Mouse (Mus musculus) frontal cortex, adult (tissue): ENCODE data around the gene Scaf4.
"Not testable (repeated sequence)": the region's sequence is repeated elsewhere in the genome, so short reads cannot be mapped to it uniquely, and the experiment has no call there.

Source experiments
- ATAC-seq: cut with Nextera tagmentation; 2 replicates; pipeline ENCODE4 v1.9.2; 2017; ENCODE audit warnings: mild to moderate bottlenecking, moderate library complexity, mixed read lengths; ENCODE audit not compliant: low TSS enrichment

The Scaf4 gene

DNA sequence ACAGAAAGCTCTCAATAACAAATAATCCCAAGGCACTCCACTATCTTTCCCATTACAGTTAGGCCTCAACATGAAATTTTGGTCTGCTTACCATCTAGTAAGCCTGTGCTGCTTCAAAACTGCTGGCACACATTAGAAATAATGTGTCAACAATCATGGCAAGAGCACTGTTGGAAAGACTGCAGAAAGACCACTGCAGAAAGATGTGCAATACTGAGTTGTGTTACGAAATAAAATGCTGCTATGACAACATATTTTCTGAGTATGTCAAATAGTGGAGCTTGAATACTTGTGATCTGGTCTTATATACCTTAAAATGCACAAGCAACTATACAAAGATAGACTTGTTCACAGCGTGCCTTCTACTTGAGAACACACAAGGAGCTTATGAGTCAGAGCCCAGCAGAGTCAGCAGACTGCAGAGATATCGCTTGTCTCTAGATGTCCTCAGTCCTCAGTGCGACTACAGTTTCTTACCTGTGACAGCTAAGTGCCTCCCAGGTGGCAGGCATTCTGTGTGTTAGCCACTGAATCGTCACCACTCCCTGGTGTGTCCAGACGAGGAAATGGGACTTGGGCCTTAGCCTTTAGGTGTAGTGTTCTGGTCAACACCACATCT is 45.1 kb downstream of the Scaf4 start:
- peak; percentile 82 for ATAC-seq

DNA sequence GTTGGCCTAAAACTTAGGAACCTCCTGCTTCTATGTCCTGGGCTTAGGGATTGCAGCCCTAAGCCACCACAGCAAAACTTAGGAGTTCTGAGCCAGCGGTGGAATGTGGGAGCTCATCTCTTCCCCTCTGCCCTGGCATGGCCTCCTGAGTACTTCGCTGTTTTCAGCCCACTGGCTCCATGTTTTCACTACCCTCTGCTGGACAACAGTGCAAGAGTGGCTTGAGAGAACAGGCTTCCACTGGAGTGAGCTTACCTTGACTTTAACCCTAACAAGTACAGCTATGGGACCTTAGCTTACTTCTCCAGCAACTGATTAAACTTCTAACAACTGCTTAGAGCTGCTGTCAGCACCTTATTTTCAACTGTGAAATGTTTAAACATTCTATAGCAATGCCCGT is 49.1 kb downstream of the Scaf4 start:
- ATAC-seq: no peak

DNA sequence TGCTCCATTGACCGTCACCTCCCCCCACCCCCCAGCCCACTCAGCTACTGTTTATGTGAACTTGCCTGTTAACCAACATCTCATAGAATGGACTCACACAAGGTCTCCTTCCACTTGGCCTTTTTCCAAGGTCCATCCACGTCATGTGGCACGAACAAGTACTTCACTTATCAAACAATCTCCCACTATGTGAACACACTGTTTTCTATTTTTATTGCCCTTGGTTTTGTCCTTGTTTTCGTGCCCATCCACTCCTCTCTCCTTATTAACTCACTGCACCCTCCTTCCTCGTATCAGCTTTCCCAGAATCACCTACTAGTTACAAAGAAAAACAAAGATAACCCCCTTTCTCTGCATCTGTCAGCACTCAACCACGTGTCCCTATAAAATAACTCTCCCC is 49.7 kb downstream of the Scaf4 start:
- no peak for ATAC-seq

DNA sequence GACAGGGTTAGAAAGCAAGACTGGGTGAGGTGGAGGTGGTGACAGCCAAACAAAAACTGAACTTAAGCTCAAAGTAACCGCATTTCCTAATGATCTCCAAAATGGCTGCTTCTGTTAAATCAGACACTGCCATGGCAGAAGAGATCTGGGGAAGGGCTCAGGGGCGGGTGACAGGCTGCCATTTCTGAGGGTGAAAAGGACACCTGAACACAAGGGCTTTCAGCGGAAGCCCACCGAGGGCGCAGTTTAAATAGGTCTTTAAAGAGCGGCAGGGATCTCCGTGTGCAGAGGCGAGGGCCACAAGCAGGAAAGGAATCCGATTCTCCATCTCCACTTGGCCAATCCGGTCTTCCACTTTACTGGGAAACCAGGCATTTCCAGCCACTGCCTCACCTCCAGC is 50.6 kb downstream of the Scaf4 start:
- no peak for ATAC-seq

DNA sequence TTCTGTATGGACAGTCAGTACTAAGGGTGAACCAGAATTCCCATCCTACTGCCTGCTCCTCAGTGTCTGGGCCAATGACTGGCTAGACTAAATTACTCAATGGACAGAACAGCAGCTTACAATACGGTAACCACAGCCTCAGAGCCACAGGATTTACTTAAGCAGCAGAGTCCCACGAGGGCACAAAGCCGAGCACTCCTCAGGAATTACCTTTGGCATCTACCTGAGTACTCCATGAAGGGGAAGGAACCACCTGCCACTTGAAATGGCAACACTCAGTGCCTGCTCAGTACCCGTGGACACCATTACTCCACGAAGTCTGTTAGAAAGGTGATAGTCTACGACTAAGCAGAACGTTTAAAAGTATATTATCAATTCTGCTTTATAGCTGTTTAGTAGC is 53.0 kb downstream of the Scaf4 start:
- no peak for ATAC-seq

DNA sequence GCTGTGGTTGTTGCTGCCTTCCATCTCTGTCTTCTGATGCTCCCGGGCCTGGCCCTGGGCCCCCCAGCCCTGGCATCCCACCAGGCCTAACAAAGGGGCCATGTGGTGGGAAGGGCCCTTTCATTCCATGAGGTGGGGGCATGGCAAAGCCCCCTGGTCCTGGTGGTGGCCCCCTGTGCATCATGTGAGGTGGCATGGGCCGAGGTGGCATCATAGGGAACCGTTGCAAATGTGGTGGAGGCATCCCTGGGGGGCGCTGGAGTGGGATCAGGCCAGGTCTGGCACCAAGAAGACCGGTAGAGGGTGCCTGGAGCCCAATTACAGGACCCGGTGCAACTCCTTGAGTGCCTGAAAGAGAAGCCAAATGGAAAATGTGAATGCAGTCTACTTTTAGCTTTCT is 54.4 kb downstream of the Scaf4 start:
- ATAC-seq: peak; percentile 17

DNA sequence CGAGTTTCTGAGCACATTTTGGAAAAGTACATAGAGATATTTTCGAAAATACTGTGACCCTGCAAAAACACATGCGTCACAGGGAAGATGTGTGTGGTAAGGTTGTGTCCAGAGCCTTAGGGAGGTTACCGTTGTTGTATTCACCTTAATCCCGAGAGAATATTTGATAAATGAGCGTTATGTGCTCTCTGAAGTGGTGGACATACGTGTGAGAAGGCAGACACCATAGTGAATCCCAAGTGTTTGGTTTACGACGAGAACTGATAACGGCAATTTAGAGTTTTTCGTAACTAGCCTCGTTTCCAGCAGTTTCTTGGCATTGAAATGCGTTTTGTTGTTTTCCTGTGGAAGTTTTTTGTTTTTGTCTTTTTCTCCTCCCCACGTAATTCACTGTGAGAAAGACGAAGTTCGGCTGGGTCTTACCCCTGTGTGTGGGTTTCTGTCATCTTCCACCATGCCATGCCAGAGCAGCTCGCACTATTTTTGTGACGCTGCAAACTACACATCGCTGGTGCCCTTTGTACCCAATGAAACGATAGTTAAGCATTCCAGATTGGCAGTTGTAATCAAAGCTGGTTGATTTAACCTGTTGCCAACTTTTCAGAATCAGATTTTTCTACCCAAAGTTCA is 62.7 kb downstream of the Scaf4 start:
- peak; percentile 9; the same call in 1 of the 2 replicates for ATAC-seq

DNA sequence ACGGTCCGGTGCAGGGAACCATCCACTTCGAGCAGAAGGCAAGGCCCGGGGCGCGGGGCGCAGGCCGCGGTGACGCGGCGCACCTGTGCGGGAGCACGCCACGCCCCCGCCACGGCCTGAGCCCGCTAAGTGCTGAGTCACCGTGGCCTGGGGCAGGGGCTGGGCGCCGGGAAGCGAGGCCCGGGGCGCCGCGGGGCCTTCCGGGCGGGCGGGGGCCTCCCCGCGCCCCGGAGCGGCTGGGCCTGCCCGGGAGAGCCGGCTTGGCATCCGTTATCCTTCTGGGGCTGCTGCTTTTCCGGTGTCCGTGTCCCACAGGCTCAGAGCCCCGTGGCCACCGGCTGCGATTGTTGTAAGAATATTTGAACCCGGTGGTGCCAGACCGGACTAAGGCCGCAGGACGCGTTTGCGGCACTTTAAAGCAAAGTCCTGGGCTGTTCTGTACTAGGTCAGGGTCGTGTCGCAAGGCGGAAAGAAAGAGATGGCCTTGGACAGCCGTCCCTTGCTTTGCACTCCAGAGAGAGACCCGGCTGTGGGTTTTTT is 63.3 kb downstream of the Scaf4 start:
- ATAC-seq: peak; percentile 57

DNA sequence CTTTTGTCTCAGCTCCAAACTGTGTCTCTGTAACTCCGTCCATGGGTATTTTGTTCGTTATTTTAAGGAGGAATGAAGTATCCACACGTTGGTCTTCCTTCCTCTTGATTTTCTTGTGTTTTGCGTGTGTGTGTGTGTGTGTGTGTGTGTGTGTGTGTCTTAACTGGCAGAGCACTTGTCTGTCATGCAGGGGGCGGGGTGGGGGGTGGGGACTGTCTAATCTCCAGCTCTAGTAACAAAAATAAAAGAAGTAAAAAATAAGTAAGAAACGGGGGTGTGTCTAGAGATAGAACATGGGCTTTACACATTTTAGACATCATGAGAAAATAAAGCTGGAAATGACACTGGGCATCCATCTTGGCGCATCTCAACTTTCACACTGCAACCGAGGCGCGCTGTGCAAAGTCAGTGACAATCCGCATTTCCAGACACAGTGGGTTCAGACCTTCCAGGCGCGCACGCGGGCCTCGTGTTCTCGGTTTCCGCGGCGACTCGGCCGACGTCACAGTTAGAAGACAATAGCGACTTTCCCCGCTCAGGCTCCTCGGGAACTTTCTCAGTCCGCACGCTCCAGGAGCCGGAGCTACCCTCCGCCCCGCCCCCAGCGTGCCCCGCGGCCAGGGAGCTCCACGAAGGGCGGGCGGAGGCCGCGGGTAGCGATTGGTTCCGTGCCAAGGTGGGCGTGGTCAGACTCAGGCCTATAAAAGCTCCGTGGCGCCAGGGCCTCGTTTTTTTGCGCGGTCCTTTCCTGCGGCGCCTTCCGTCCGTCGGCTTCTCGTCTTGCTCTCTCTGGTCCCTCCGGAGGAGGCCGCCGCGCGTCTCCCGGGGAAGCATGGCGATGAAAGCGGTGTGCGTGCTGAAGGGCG is 64.0 kb downstream of the Scaf4 start, which contains the start of gene Sod1:
Gene Sod1, plus strand, starts transcription at position 729 of the 866 bp plus-strand sequence.
- ATAC-seq: peak; percentile 72

DNA sequence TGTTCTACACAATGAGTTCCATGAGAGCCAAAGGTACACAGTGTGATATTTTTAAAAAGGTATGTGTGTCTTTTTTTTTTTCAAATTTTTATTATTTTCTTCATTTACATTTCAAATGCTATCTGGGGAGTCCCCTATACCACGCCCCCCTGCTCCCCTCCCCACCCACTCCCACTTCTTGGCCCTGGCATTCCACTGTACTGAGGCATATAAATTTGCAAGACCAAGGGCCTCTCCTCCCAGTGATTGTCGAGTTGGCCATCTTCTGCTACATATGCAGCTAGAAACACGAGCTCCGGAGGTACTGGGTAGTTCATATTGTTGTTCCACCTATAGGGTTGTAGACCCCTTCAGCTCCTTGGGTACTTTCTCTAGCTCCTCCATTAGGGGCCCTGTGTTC is 64.9 kb downstream of the Scaf4 start:
- ATAC-seq: not testable (repeated sequence)

DNA sequence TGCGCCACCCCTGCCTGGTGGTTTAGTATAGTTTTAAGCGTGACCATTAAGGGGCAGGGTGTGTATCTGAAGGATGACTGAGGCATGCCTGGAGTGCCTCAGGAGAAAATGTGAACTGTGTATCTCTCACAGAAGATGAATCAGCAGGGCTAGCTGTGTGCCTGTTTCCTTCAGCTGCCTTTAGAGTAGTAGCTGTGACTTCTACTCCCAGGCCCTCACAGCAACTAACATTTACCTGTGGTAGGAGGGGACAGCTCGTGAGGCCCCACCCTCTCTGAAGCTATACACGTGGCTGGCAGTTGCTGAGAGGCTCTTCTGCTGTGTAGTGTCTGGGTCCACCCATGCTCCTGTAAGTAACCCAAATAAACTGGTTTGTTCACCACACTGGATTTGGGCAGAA is 66.4 kb downstream of the Scaf4 start:
- ATAC-seq: no peak

DNA sequence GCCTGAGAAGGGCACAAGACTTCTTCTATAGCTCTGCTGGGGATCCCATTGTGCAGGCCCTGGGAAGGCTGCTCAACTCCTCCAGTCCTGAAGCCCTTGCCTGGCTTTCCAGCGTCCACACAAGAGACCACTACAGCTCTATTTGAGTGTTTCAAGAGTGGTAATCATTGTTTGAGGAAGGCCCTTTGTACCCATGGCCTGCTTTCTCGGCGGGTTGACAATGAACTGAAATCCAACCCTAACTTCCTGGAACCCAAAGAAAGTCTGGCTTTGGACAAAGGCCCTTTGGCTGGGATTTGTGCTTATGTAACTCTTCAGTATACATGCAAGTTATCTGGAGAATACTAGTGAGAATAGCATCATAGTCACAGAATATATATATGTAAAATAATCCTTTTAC is 66.9 kb downstream of the Scaf4 start:
- ATAC-seq: no peak

DNA sequence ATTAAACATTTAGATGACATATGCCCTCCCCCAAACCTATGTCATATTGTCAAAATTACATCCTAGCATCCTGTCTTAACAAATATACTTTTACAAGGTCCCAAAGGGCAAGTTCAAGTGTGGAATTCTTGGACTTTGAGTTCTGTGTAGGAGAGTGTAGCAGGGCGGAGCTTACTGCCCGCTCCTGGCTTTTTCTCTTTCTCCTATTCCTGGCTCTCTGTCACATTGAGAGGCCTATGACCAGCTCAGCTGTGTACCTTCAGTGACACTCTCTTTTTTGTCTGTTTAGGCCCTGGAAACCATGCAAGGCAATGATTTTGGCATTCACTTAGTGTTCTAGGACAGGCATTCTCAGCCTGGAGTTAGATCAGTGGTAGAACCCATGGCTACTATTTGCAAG is 67.9 kb downstream of the Scaf4 start:
- no peak for ATAC-seq

DNA sequence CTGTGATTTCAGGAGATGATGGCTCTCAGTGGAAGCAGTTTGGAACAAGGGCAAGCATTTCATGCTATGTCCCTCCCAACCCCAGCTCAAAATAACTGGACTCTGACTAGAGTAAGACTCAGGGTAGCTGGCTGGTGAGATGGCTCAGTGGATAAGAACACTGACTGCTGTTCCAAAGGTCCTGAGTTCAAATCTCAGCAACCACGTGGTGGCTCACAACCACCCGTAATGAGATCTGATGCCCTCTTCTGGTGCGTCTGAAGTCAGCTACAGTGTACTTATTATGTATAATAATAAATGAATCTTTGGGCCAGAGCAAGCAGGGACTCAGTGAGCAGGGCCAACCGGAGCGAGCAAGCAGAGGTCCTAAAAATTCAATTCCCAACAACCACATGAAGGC is 68.4 kb downstream of the Scaf4 start:
- not testable (repeated sequence) for ATAC-seq

DNA sequence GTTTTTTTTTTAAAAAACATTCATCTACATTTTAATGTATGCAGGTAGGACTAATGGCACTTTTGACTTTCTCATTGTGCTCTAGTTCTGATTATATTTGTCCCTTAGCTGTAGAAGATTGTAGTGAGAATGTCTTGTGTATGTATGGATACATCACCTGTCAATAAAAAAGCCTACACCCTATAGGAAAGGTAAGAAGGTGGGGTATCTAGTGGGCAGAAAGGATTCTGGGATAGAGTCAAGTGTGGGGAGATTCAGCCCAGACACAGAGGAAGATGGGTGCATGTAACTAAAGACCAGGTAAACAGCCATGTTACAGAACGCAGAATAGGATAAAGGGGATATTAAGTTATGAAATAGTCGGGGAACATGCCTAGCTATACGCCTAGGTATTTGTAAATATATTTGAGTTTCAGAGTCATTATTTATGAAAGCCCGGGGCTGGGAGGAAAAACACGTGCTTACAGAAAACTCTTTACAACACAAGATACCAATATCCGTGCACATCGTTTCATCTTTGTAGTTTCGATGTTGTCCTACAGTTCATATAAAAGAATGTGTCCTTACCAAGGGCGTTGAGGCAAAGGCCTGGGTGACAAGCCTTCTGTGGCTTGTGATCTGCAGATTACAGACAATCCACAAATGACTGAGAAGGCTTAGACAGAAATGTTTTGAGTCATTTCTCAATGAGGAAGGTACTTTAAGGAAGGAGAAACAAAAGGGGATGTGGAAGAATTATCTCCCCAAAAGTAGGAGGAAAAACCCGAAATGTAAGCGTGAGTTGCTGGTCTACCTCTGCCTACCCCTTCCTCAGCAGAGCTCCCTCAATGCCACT is 69.4 kb downstream of the Scaf4 start:
- ATAC-seq: no peak

DNA sequence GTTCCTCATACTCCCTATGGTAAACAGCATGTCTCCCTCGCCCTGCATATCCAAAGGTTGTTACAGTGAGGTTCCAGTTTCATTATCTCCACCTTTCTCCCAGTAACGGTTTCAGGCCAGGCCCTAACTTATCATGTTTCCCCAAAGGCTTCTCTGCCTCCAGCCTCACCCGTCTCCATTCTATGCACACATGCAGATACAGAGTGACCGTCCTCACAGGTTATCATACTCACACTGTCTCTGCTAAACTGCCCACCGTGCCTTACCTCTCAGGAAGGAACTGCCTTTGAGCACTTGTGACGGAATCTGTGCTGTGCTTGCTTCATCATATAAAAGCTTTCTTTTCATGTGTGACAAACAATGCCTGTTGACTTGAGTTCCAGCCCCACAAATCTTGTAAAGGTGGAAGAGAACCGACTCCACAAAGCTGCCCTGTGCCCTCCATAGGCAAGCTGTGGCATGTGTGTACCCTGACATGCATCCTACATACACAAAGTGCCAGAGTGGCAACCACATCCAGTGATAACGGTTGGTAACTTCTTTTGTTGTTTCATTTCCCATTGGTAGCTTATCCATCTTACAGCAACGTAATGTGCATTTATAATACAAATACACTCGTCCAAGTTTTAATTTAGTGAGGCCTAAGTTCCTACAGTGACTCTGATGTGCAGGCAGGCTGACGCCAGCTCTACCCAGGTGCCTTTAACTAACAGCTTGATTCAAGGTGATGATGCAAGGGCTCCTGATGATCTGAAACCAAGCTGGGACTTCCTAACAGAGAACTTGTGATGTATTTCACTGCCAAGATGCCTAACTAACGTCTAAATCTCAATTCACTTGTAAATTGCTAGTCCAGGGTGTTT is 70.6 kb downstream of the Scaf4 start:
- ATAC-seq: no peak

DNA sequence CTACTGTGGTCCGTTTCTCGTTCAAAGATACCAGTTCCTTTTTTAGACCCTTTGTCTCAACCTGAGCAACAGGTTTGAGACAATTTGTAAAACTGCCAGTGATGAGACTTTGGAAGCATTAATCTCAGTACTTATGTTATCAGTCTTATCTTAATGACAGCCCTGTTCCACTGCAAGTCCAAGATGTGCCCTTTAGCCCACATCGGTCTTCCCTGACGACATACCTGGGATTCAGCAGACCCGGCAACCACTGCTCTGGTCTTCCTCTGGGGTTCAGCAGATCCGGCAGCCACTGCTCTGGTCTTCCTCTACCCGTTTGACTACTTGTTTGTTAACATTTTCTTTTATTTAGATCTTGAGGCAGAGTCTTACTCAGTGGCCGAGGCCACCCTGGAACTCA is 72.5 kb downstream of the Scaf4 start:
- ATAC-seq: no peak

DNA sequence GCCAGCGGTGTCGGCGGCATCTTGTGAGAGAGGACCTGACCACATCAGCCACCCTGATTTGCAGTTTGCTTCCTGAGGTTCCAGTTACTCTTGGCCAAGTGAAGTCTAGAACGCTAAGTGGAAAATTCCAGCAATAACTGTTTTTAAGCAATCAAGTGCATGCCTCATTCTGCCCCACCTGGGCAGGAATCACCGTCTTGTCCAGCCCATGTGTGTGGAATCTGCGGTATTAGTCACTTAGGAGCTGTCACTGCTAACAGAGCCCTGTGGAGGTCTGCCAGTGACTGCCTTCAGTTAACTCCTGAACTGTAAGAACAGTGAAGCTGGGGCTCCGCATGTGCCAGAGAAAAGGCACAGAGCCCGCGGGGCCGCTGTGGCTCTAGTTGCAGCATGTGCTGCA is 73.6 kb downstream of the Scaf4 start:
- no peak for ATAC-seq

DNA sequence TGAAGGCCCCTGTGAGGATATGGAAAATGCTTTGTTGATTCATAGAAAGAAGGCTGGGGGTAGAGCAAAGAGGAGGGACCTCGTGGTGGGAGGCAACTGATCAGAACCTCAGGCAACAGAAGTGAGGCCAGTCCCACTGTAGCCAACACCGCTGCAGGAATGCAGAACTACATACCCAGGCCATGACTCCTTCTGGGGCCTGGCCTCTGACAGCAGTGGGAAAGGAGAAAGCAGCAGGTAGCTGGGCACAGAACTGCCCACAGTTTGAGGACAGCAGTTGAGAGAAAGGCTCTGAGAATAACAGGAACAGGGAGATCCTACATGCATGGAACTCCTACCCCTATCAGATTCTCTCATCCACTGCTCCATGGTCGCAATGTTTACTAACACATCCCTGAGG is 75.3 kb downstream of the Scaf4 start:
- ATAC-seq: no peak

DNA sequence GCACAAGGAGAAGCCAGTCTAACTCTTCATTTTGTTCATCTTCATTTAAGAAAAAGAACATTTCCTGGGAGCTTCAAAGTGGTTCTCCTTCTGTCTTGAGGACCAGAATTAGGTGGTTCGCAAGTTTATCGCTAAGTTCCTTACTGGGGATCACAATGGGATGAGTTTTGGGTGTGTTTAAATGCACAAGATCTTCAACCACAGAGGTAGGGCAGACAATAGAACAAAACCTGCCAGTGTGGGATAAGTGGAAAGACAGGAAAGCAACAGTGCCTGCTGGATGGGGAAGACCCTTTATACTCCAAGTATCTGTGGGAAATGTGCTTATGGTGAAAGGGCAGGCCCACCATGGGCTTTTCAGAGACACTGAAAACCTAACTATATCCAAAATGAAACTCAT is 79.4 kb downstream of the Scaf4 start:
- no peak for ATAC-seq
